Mouse (Mus musculus) hindbrain, embryonic 13.5 days (tissue): ENCODE results near the gene Fam189a2. TPM values are rescaled to one million over a fixed set of nuclear protein-coding genes. Genes with fewer than 3 reads are reported as not detected.
A peak's percentile ranks its signal among the peaks of the same experiment; 100 is the strongest.

Experiments
- ATAC-seq: fragments of 200-750 bp; cut with Nextera tagmentation; 2 replicates; pipeline ENCODE4 v1.8.0; 2017; ENCODE audit warnings: moderate TSS enrichment; ENCODE audit not compliant: low FRiP score
- H3K27ac ChIP-seq: fragments of 300-500 bp; sonication (generic); 2 replicates; pipeline ENCODE4 v1.5.1; 2015; ENCODE audit warnings: inconsistent platforms, mild to moderate bottlenecking, moderate library complexity
- H3K27me3 ChIP-seq: fragments of 300-500 bp; sonication (generic); 2 replicates; pipeline ENCODE4 v1.6.1; 2015; ENCODE audit warnings: mild to moderate bottlenecking, inconsistent platforms
- H3K36me3 ChIP-seq: fragments of 300-500 bp; sonication (generic); 2 replicates; pipeline ENCODE4 v1.6.1; 2015; ENCODE audit warnings: mild to moderate bottlenecking, inconsistent platforms
- H3K4me1 ChIP-seq: fragments of 300-500 bp; sonication (generic); replicated peaks from 2 replicates; pipeline ENCODE4 v1.6.1; 2015; ENCODE audit warnings: inconsistent platforms
- H3K4me2 ChIP-seq: fragments of 300-500 bp; sonication (generic); 2 replicates; pipeline ENCODE4 v1.6.1; 2015; ENCODE audit warnings: inconsistent platforms, mild to moderate bottlenecking, moderate library complexity
- H3K4me3 ChIP-seq: fragments of 300-500 bp; sonication (generic); 2 replicates; pipeline ENCODE4 v1.5.1; 2015; ENCODE audit warnings: mild to moderate bottlenecking, inconsistent platforms
- H3K9ac ChIP-seq: fragments of 300-500 bp; sonication (generic); 2 replicates; pipeline ENCODE4 v1.6.1; 2015; ENCODE audit warnings: mild to moderate bottlenecking, inconsistent platforms
- H3K9me3 ChIP-seq: fragments of 300-500 bp; sonication (generic); 2 replicates; pipeline ENCODE4 v1.6.1; 2016; ENCODE audit warnings: inconsistent platforms
- WGBS: fragments of 180-500 bp; shearing (Covaris S2); methylation state at CpG from one replicate; pipeline ENCODE4 v1.1.7; 2015; 5-methylcytosine and 5-hydroxymethylcytosine counted together
- polyA plus RNA-seq: library from polyadenylated mRNA; unstranded; fragments of >200 nt; fragmentation: Nextera tagmentation; extraction: Ambion mirVana; gene quantifications from 2 replicates; pipeline ENCODE4 v1.2.1, GENCODE M21; 2015

The Fam189a2 gene
- polyA plus RNA-seq = 1.5 and 1.6 TPM in 2 replicates

- Histone ChIP-seq H3K4me2 (peak within 1 kb of the TSS; percentile 83), H3K27ac (peak within 1 kb of the TSS; percentile 60), H3K9ac (peak within 1 kb of the TSS; percentile 77), H3K27me3 (peaks cover 36% of the 10 kb centered on the region), H3K4me3 (peak within 1 kb of the TSS; percentile 77), H3K9me3 (no peaks in the 10 kb centered on the region), H3K4me1 (peaks cover 16% of the 10 kb centered on the region), H3K36me3 (no peaks in the 10 kb centered on the region)
- peak; percentile 85 for ATAC-seq
- under 1% methylated on average over 35 of the region's 65 CpGs for WGBS
Observed at GRCm38 (mm10) chr19:24030871-24031556, at the start of gene Fam189a2. Gene Fam189a2 (minus strand): TSS chr19:24031019.

GRCm38 (mm10) chr19:24077658-24078057, 46.8 kb upstream of the Fam189a2 start:
- H3K9ac ChIP-seq = no peak overlapping the region
- H3K4me1 ChIP-seq = 0 out of 2 replicates have a peak, but pooled peaks cover 3% of the 10 kb centered on the region
- 97% methylated on average over 3 of the region's 3 CpGs for WGBS
- H3K27ac ChIP-seq = no peak overlapping the region
- no peaks in the 10 kb centered on the region for H3K36me3 ChIP-seq
- H3K27me3 ChIP-seq = no peaks in the 10 kb centered on the region
- no peaks in the 10 kb centered on the region for H3K9me3 ChIP-seq
- ATAC-seq = no peak
- no peak overlapping the region for H3K4me2 ChIP-seq
- H3K4me3 ChIP-seq = no peak overlapping the region

- H3K27me3 ChIP-seq = no peaks in the 10 kb centered on the region
- no peaks in the 10 kb centered on the region for H3K36me3 ChIP-seq
- ATAC-seq = no peak
- no peak overlapping the region for H3K9ac ChIP-seq
- H3K27ac ChIP-seq = no peak overlapping the region
- 0 out of 2 replicates have a peak, but pooled peaks cover 3% of the 10 kb centered on the region for H3K4me1 ChIP-seq
- H3K4me3 ChIP-seq = no peak overlapping the region
- H3K4me2 ChIP-seq = no peak overlapping the region
- H3K9me3 ChIP-seq = no peaks in the 10 kb centered on the region
- WGBS = 93% methylated on average over 7 of the region's 7 CpGs
Observed at GRCm38 (mm10) chr19:24076536-24076935, 45.7 kb upstream of the Fam189a2 start.

- Histone ChIP-seq H3K36me3 (no peaks in the 10 kb centered on the region), H3K9ac (no peak overlapping the region), H3K4me3 (no peak overlapping the region), H3K9me3 (no peaks in the 10 kb centered on the region), H3K4me2 (no peak overlapping the region), H3K27me3 (no peaks in the 10 kb centered on the region), H3K27ac (no peak overlapping the region), H3K4me1 (0 out of 2 replicates have a peak, but pooled peaks cover 3% of the 10 kb centered on the region)
- 89% methylated on average over 8 of the region's 8 CpGs for WGBS
- no peak for ATAC-seq
Observed at GRCm38 (mm10) chr19:24075927-24076326, 45.1 kb upstream of the Fam189a2 start.

GRCm38 (mm10) chr19:24073155-24073554, 42.3 kb upstream of the Fam189a2 start:
- H3K4me3 ChIP-seq = no peak overlapping the region
- H3K27ac ChIP-seq = no peak overlapping the region
- H3K36me3 ChIP-seq = no peaks in the 10 kb centered on the region

GRCm38 (mm10) chr19:24064348-24064895, 33.6 kb upstream of the Fam189a2 start:
- no peak overlapping the region for H3K4me2 ChIP-seq
- H3K27ac ChIP-seq = no peak overlapping the region
- H3K4me1 ChIP-seq = no peaks in the 10 kb centered on the region
- H3K27me3 ChIP-seq = no peaks in the 10 kb centered on the region
- WGBS = 45% methylated on average over 12 of the region's 12 CpGs
- no peak overlapping the region for H3K4me3 ChIP-seq
- no peak overlapping the region for H3K9ac ChIP-seq
- 0 out of 2 replicates have a peak, but pooled peaks cover 3% of the 10 kb centered on the region for H3K9me3 ChIP-seq
- no peak for ATAC-seq
- H3K36me3 ChIP-seq = no peaks in the 10 kb centered on the region

More at GRCm38 (mm10) chr19:24073155-24073554, 42.3 kb upstream of the Fam189a2 start:
- 50% methylated on average over 4 of the region's 4 CpGs for WGBS
- Histone ChIP-seq H3K27me3 (no peaks in the 10 kb centered on the region), H3K4me1 (no peaks in the 10 kb centered on the region), H3K9ac (no peak overlapping the region), H3K9me3 (peaks cover 3% of the 10 kb centered on the region; the same call in 1 of the 2 replicates), H3K4me2 (no peak overlapping the region)
- ATAC-seq = no peak

- H3K4me2 ChIP-seq = no peak overlapping the region
- 80% methylated on average over 4 of the region's 4 CpGs for WGBS
- ATAC-seq = no peak
- H3K4me3 ChIP-seq = no peak overlapping the region
- no peaks in the 10 kb centered on the region for H3K4me1 ChIP-seq
- H3K27ac ChIP-seq = no peak overlapping the region
- no peaks in the 10 kb centered on the region for H3K27me3 ChIP-seq
- H3K9ac ChIP-seq = no peak overlapping the region
- H3K9me3 ChIP-seq = no peaks in the 10 kb centered on the region
- H3K36me3 ChIP-seq = no peaks in the 10 kb centered on the region
Observed at GRCm38 (mm10) chr19:24063585-24063984, 32.8 kb upstream of the Fam189a2 start.

GRCm38 (mm10) chr19:24058851-24059250, 28.0 kb upstream of the Fam189a2 start:
- Histone ChIP-seq H3K27ac (no peak overlapping the region), H3K9ac (no peak overlapping the region), H3K27me3 (no peaks in the 10 kb centered on the region), H3K4me3 (no peak overlapping the region), H3K36me3 (no peaks in the 10 kb centered on the region), H3K4me2 (no peak overlapping the region), H3K9me3 (no peaks in the 10 kb centered on the region), H3K4me1 (no peaks in the 10 kb centered on the region)
- WGBS = 79% methylated on average over 8 of the region's 8 CpGs
- ATAC-seq = no peak

- H3K9ac ChIP-seq = no peak overlapping the region
- H3K36me3 ChIP-seq = no peaks in the 10 kb centered on the region
- WGBS = 93% methylated on average over 5 of the region's 5 CpGs
- ATAC-seq = no peak
- no peak overlapping the region for H3K4me2 ChIP-seq
- no peaks in the 10 kb centered on the region for H3K27me3 ChIP-seq
- no peak overlapping the region for H3K4me3 ChIP-seq
- H3K9me3 ChIP-seq = no peaks in the 10 kb centered on the region
- no peak overlapping the region for H3K27ac ChIP-seq
- H3K4me1 ChIP-seq = no peaks in the 10 kb centered on the region
Observed at GRCm38 (mm10) chr19:24058021-24058420, 27.2 kb upstream of the Fam189a2 start.

GRCm38 (mm10) chr19:24056880-24057279, 26.1 kb upstream of the Fam189a2 start:
- Histone ChIP-seq H3K9ac (no peak overlapping the region), H3K36me3 (no peaks in the 10 kb centered on the region), H3K4me2 (no peak overlapping the region), H3K4me3 (no peak overlapping the region), H3K4me1 (no peaks in the 10 kb centered on the region), H3K27ac (no peak overlapping the region), H3K9me3 (no peaks in the 10 kb centered on the region), H3K27me3 (no peaks in the 10 kb centered on the region)
- 100% methylated on average over 1 of the region's 1 CpGs for WGBS
- ATAC-seq = no peak

- Histone ChIP-seq H3K9me3 (no peaks in the 10 kb centered on the region), H3K9ac (no peak overlapping the region), H3K27ac (no peak overlapping the region), H3K4me3 (no peak overlapping the region), H3K27me3 (no peaks in the 10 kb centered on the region), H3K36me3 (no peaks in the 10 kb centered on the region), H3K4me2 (no peak overlapping the region), H3K4me1 (no peaks in the 10 kb centered on the region)
- WGBS = 58% methylated on average over 2 of the region's 2 CpGs
- no peak for ATAC-seq
Observed at GRCm38 (mm10) chr19:24054904-24055303, 24.1 kb upstream of the Fam189a2 start.

GRCm38 (mm10) chr19:24054265-24054664, 23.4 kb upstream of the Fam189a2 start:
- H3K27ac ChIP-seq = no peak overlapping the region
- WGBS = 88% methylated on average over 5 of the region's 5 CpGs
- H3K36me3 ChIP-seq = no peaks in the 10 kb centered on the region
- H3K9ac ChIP-seq = no peak overlapping the region
- no peaks in the 10 kb centered on the region for H3K4me1 ChIP-seq
- H3K4me2 ChIP-seq = no peak overlapping the region
- H3K9me3 ChIP-seq = no peaks in the 10 kb centered on the region
- no peak overlapping the region for H3K4me3 ChIP-seq
- H3K27me3 ChIP-seq = no peaks in the 10 kb centered on the region
- no peak for ATAC-seq

GRCm38 (mm10) chr19:24050514-24050913, 19.7 kb upstream of the Fam189a2 start:
- Histone ChIP-seq H3K36me3 (no peaks in the 10 kb centered on the region), H3K4me1 (no peaks in the 10 kb centered on the region), H3K4me2 (no peak overlapping the region), H3K9ac (no peak overlapping the region), H3K27ac (no peak overlapping the region), H3K27me3 (no peaks in the 10 kb centered on the region), H3K9me3 (no peaks in the 10 kb centered on the region), H3K4me3 (no peak overlapping the region)
- WGBS = 80% methylated on average over 2 of the region's 2 CpGs
- no peak for ATAC-seq
